10 mouse cellular contexts compared by ENCODE assay signal in genomic region chr17:37003366-37003765, GRCm38 (mm10). TPM values are rescaled to one million over a fixed set of nuclear protein-coding genes. Genes with fewer than 3 reads are reported as not detected.
DNase-seq lines count a peak whose midpoint lies in the region; ATAC-seq lines count a peak whose summit lies in the region.
"Had no signal": no experiment of that assay in that cellular context is flagged by ENCODE, and none has a peak within 500 bp of the region (broad histone marks: within the 10 kb centered on the region; RNA-seq: fewer than 3 reads in every experiment).

No protein-coding gene starts in this region.

- no peak for ATAC-seq in neural tube, embryonic 11.5 days (ENCODE audit: insufficient read depth, low FRiP score, low TSS enrichment)
- ATAC-seq in liver, embryonic 12.5 days, result no peak

- peak; percentile 38 for DNase-seq in embryo, embryonic 10.5 days (ENCODE audit: low spot score)
- DNase-seq in embryo, embryonic 9.5 days (ENCODE audit: extremely low spot score), result no peak
- DNase-seq in neural tube, embryonic 11.5 days (ENCODE audit: low spot score), result no peak
- DNase-seq in neural tube, embryonic 10.5 days (ENCODE audit: extremely low spot score, low spot score), result no peak
- no peak for DNase-seq in thymus, postnatal 36 days
- DNase-seq in adrenal gland, adult 18-20 months (ENCODE audit: low spot score in 2 of 2), result no peak
- no peak for DNase-seq in left cerebral cortex, postnatal 25 days (ENCODE audit: low spot score in 2 of 2)
- DNase-seq: lung, postnatal 36 days; spleen, adult 18-20 months had no signal

- no peaks in the 10 kb centered on the region for H3K27me3 ChIP-seq in neural tube, embryonic 11.5 days (ENCODE audit: control insufficient read depth, insufficient read depth, low read length)
- peaks cover 25% of the 10 kb centered on the region for H3K27me3 ChIP-seq in liver, embryonic 12.5 days (replicated peaks)

- H3K4me3 ChIP-seq in neural tube, embryonic 11.5 days (ENCODE audit: low read depth, low read length), result peak overlapping the region; percentile 74
- peak overlapping the region; percentile 55 for H3K4me3 ChIP-seq in liver, embryonic 12.5 days

- H3K27ac ChIP-seq in neural tube, embryonic 11.5 days (ENCODE audit: low read depth, low read length), result no peak overlapping the region
- no peak overlapping the region for H3K27ac ChIP-seq in liver, embryonic 12.5 days

- 0 out of 2 replicates have a peak, but pooled peaks cover 4% of the 10 kb centered on the region for H3K4me1 ChIP-seq in neural tube, embryonic 11.5 days (ENCODE audit: control insufficient read depth, insufficient read depth, low read length)
- H3K4me1 ChIP-seq in liver, embryonic 12.5 days, result no peaks in the 10 kb centered on the region; the same call in 1 of the 2 replicates

- WGBS in neural tube, embryonic 11.5 days, result 56% methylated on average over 4 of the region's 4 CpGs
- whole genome bisulfite sequencing in liver, embryonic 12.5 days (ENCODE audit: insufficient replicate concordance), result 40% methylated on average over 4 of the region's 4 CpGs

- peak overlapping the region; percentile 96 for H3K9ac ChIP-seq in neural tube, embryonic 11.5 days (ENCODE audit: low read length)
- no peak overlapping the region for H3K9ac ChIP-seq in liver, embryonic 12.5 days

- intact Hi-C loops in left cerebral cortex, postnatal 25 days (cut with DNase I), result no loop called here

- no peaks in the 10 kb centered on the region for H3K9me3 ChIP-seq in neural tube, embryonic 11.5 days (ENCODE audit: control insufficient read depth, low read length)
- H3K9me3 ChIP-seq in liver, embryonic 12.5 days (replicated peaks), result no peaks in the 10 kb centered on the region

- H3K36me3 ChIP-seq in neural tube, embryonic 11.5 days (ENCODE audit: control insufficient read depth, insufficient read depth, low read length), result no peaks in the 10 kb centered on the region
- no peaks in the 10 kb centered on the region for H3K36me3 ChIP-seq in liver, embryonic 12.5 days

- H3K4me2 ChIP-seq in neural tube, embryonic 11.5 days (ENCODE audit: low read depth), result peak overlapping the region; percentile 79
- H3K4me2 ChIP-seq in liver, embryonic 12.5 days, result peak overlapping the region; percentile 66

RNA-seq across cellular contexts. Expression of gene Zfp57, which starts 2.4 kb away (rescaled TPM):
- 128 and 135 TPM in 2 replicates for polyA plus RNA-seq in neural tube, embryonic 11.5 days (2014; fragmentation: Nextera tagmentation; extraction: Ambion mirVana)
- polyA plus RNA-seq in liver, embryonic 12.5 days (2016; fragmentation: Nextera tagmentation; extraction: Ambion mirVana), result 11.2 and 11.8 TPM in 2 replicates
- 1 to 10 TPM; 2.5 to 3.5 TPM for total RNA-seq in adrenal gland, adult 18-20 months (2021)
- 10 to 100 TPM; 14.5 to 17.6 TPM for total RNA-seq in left cerebral cortex, postnatal 25 days (2021)

RNA-seq across cellular contexts. Expression of gene H2-M5, which starts 14.0 kb away (rescaled TPM):
- 0.59 and 1.1 TPM in 2 replicates for polyA plus RNA-seq in neural tube, embryonic 11.5 days (2014; fragmentation: Nextera tagmentation; extraction: Ambion mirVana)
- 0.11 TPM in 1 of 2 replicates, not detected in the other for polyA plus RNA-seq in liver, embryonic 12.5 days (2016; fragmentation: Nextera tagmentation; extraction: Ambion mirVana)
- not detected for total RNA-seq in adrenal gland, adult 18-20 months (2021)
- total RNA-seq in left cerebral cortex, postnatal 25 days (2021), result 1 to 10 TPM; 1.6 to 1.7 TPM

RNA-seq across cellular contexts. Expression of gene Mog, which starts 19.8 kb away (rescaled TPM):
- 0.23 and 0.40 TPM in 2 replicates for polyA plus RNA-seq in neural tube, embryonic 11.5 days (2014; fragmentation: Nextera tagmentation; extraction: Ambion mirVana)
- not detected in 2 replicates for polyA plus RNA-seq in liver, embryonic 12.5 days (2016; fragmentation: Nextera tagmentation; extraction: Ambion mirVana)
- total RNA-seq in adrenal gland, adult 18-20 months (2021), result not detected
- 10 to 100 TPM; 51.6 to 68.2 TPM for total RNA-seq in left cerebral cortex, postnatal 25 days (2021)

RNA-seq across cellular contexts. Expression of gene 2410137M14Rik, which starts 22.3 kb away (rescaled TPM):
- not detected in 2 replicates for polyA plus RNA-seq in neural tube, embryonic 11.5 days (2014; fragmentation: Nextera tagmentation; extraction: Ambion mirVana)
- not detected in 2 replicates for polyA plus RNA-seq in liver, embryonic 12.5 days (2016; fragmentation: Nextera tagmentation; extraction: Ambion mirVana)
- total RNA-seq in adrenal gland, adult 18-20 months (2021), result not detected
- total RNA-seq in left cerebral cortex, postnatal 25 days (2021), result under 1 TPM in 1 of 2 experiments, not detected in 1; 0.66 TPM

RNA-seq across cellular contexts. Expression of gene Gabbr1, which starts 42.4 kb away (rescaled TPM):
- polyA plus RNA-seq in neural tube, embryonic 11.5 days (2014; fragmentation: Nextera tagmentation; extraction: Ambion mirVana), result 21.3 and 22.7 TPM in 2 replicates
- 1.1 and 1.6 TPM in 2 replicates for polyA plus RNA-seq in liver, embryonic 12.5 days (2016; fragmentation: Nextera tagmentation; extraction: Ambion mirVana)
- total RNA-seq in adrenal gland, adult 18-20 months (2021), result 10 to 100 TPM; 23.3 to 28.6 TPM
- 100 to 1,000 TPM; 670 to 698 TPM for total RNA-seq in left cerebral cortex, postnatal 25 days (2021)

Comparison
In these comparisons a context has a peak if more than half of its experiments do, and no peak if none do; other contexts are left out.
1. RNA of gene Mog, which starts 19.8 kb away (total RNA-seq): 51.6 to 68.2 TPM in left cerebral cortex, postnatal 25 days; not detected in adrenal gland, adult 18-20 months; every median in the first group is over 10 times any median in the second.